Mouse (Mus musculus) activated CD4-positive, CD25-positive, alpha-beta regulatory T cell (primary cell): ENCODE measurements around the gene Olr1. TPM values are rescaled to one million over a fixed set of nuclear protein-coding genes. Genes with fewer than 3 reads are reported as not detected.

Experiments
- polyA plus RNA-seq, 2 experiments: library from polyadenylated mRNA; unstranded; fragments of 100-300 nt; shearing (Covaris generic); gene quantifications; one replicate each; pipeline ENCODE4 v1.2.1; 2017

Gene Olr1
- under 1 TPM in 1 of 2 experiments, not detected in 1; 0.49 TPM for polyA plus RNA-seq

DNA sequence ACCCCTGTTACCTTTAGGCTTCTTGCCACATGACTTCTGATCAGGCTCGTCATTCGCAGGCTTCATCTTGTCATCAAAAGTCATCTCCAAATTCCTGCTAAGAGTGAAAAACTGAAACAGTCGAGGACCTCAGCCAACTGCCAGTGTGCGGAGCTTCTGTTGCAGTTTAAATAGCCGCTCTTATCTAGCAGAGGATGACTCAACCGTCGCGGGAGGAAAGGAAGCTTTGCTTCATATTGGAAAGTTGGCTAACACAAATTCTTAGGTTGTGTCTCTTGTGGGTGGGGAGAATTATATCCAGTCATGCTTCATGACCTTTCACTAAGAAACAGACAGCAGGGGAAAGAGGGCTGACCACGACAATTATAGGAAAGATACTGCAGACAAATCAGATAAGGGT is at the start of gene Olr1:
Gene Olr1, minus strand, starts transcription at position 142 of the 400 bp plus-strand sequence.

GRCm38 (mm10) chr6:129532942-129533860 is 26.2 kb upstream of the Olr1 start, which contains the start of gene Gabarapl1:
TSS of gene Gabarapl1 (plus strand) at chr6:129533160.

GRCm38 (mm10) chr6:129512367-129512766 is 5.4 kb upstream of the Olr1 start, which contains the start of gene Tmem52b:
TSS of gene Tmem52b (plus strand) at chr6:129512555.

DNA sequence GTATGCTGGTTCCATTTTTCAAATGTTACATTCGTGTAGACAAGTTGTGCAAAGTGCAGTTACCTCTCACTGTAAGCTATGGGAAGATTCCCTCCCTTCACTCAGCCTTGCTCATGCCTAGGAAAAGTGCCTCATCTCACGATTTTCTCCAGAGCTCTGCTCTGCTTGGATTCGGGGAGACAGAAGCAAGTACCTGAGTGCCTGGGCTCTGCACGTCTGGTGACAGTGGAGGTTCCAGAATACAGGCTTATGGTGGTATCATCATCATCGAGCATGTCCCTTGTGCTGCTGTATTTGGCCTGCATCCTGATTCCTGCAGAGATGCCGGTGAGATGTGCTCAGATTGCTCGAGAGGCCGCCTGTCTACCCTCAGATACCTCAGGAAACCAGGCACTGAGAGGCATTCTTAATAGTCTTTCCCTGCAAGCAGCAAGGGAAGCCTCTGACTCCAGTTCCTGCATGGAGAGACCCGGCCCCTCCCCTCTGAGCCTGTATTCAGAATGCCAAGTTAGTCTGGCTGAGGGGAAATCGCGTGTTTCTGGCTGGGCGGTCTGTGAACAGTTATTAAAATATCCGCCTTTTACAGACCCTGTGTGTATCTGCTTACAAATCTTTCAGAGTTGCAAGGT is 55.4 kb downstream of the Olr1 start, which contains the start of gene Clec1a:
Gene Clec1a, minus strand, starts transcription at position 590 of the 629 bp plus-strand sequence.

Other genes starting within 250 kb of the Olr1 start
- gene Cd69, start 231.7 kb downstream of the Olr1 start, polyA plus RNA-seq, result 100 to 1,000 TPM; 116 to 179 TPM
- not detected for gene 4922502D21Rik, start 175.4 kb downstream of the Olr1 start, polyA plus RNA-seq
- gene Clec12a, start 164.5 kb downstream of the Olr1 start, polyA plus RNA-seq, result 1 to 10 TPM in 1 of 2 experiments, under 1 TPM in 1; 0.27 to 1.6 TPM
- not detected for gene Clec12b, start 121.3 kb downstream of the Olr1 start, polyA plus RNA-seq
- under 1 TPM in 1 of 2 experiments, not detected in 1; 0.75 TPM for gene Clec1b, start 109.9 kb downstream of the Olr1 start, polyA plus RNA-seq
- gene Clec9a, start 98.3 kb downstream of the Olr1 start, polyA plus RNA-seq, result not detected
- gene Clec1a, start 55.2 kb downstream of the Olr1 start, polyA plus RNA-seq, result not detected
- gene Tmem52b, start 5.4 kb upstream of the Olr1 start, polyA plus RNA-seq, result not detected
- 10 to 100 TPM in 1 of 2 experiments, 1 to 10 TPM in 1; 6.1 to 12.8 TPM for gene Gabarapl1, start 26.0 kb upstream of the Olr1 start, polyA plus RNA-seq
- not detected for gene Klre1, start 70.7 kb upstream of the Olr1 start, polyA plus RNA-seq
- gene Klrd1, start 84.6 kb upstream of the Olr1 start, polyA plus RNA-seq, result 1 to 10 TPM; 1.4 to 2.8 TPM
- gene Klrk1, start 116.7 kb upstream of the Olr1 start, polyA plus RNA-seq, result 1 to 10 TPM in 1 of 2 experiments, under 1 TPM in 1; 0.87 to 2.1 TPM
- gene Klrc3, start 136.2 kb upstream of the Olr1 start, polyA plus RNA-seq, result not detected
- under 1 TPM; 0.42 to 0.72 TPM for gene Klrc2, start 153.5 kb upstream of the Olr1 start, polyA plus RNA-seq
- gene Klrc1, start 171.8 kb upstream of the Olr1 start, polyA plus RNA-seq, result 1 to 10 TPM in 1 of 2 experiments, under 1 TPM in 1; 0.52 to 1.2 TPM
- gene Klri1, start 210.0 kb upstream of the Olr1 start, polyA plus RNA-seq, result under 1 TPM in 1 of 2 experiments, not detected in 1; 0.34 TPM
- under 1 TPM in 1 of 2 experiments, not detected in 1; 0.14 TPM for gene Klri2, start 233.3 kb upstream of the Olr1 start, polyA plus RNA-seq